Mouse (Mus musculus) kidney, postnatal 0 days (tissue): ENCODE measurements around the gene Mrps10. TPM values are rescaled to one million over a fixed set of nuclear protein-coding genes. Genes with fewer than 3 reads are reported as not detected.

Experiments used
- ATAC-seq: fragments of 200-750 bp; cut with Nextera tagmentation; replicated peaks from 2 replicates; pipeline ENCODE4 v1.8.0; 2017; ENCODE audit warnings: low read depth, moderate number of reproducible peaks, moderate TSS enrichment, moderate library complexity; ENCODE audit not compliant: low FRiP score
- DNase-seq: peaks from one replicate; pipeline ENCODE4 v3.0.0-alpha.2; 2016; ENCODE audit warnings: low spot score
- H3K27ac ChIP-seq: fragments of 300-500 bp; sonication (generic); 2 replicates; pipeline ENCODE4 v1.5.1; 2014; ENCODE audit warnings: mild to moderate bottlenecking
- H3K27me3 ChIP-seq: fragments of 300-500 bp; sonication (generic); 2 replicates; pipeline ENCODE4 v1.6.1; 2014; ENCODE audit warnings: low read length, mixed read lengths; ENCODE audit not compliant: insufficient read depth
- H3K36me3 ChIP-seq: fragments of 300-500 bp; sonication (generic); 2 replicates; pipeline ENCODE4 v1.6.1; 2014; ENCODE audit warnings: low read length, mixed read lengths; ENCODE audit not compliant: insufficient read depth
- H3K4me1 ChIP-seq: fragments of 300-500 bp; sonication (generic); replicated peaks from 2 replicates; pipeline ENCODE4 v1.6.1; 2014; ENCODE audit warnings: antibody characterized with exemption, low read length, mixed read lengths; ENCODE audit not compliant: insufficient read depth
- H3K4me2 ChIP-seq: fragments of 300-500 bp; sonication (generic); 2 replicates; pipeline ENCODE4 v1.6.1; 2014; ENCODE audit warnings: mild to moderate bottlenecking, low read length, moderate library complexity, mixed read lengths
- H3K4me3 ChIP-seq: fragments of 300-500 bp; sonication (generic); replicated peaks from 2 replicates; pipeline ENCODE4 v1.5.1; 2014; ENCODE audit warnings: low read depth, low read length
- H3K9ac ChIP-seq: fragments of 300-500 bp; sonication (generic); 2 replicates; pipeline ENCODE4 v1.6.1; 2014; ENCODE audit warnings: low read depth, low read length
- H3K9me3 ChIP-seq: fragments of 300-500 bp; sonication (generic); replicated peaks from 2 replicates; pipeline ENCODE4 v1.6.1; 2016; ENCODE audit warnings: low read length, inconsistent platforms, mixed read lengths
- CTCF ChIP-seq: IDR thresholded peaks from 2 replicates; pipeline ENCODE4 v1.5.1; 2016; ENCODE audit warnings: antibody characterized with exemption, low read depth, mild to moderate bottlenecking, moderate library complexity
- WGBS: fragments of 180-500 bp; shearing (Covaris S2); extraction: QIAGEN DNeasy Blood & Tissue Kit; methylation state at CpG from one replicate; pipeline ENCODE4 v1.1.7; 2014; 5-methylcytosine and 5-hydroxymethylcytosine counted together
- polyA plus RNA-seq: library from polyadenylated mRNA; unstranded; fragments of >200 nt; fragmentation: Nextera tagmentation; extraction: Ambion mirVana; gene quantifications from 2 replicates; pipeline ENCODE4 v1.2.1, GENCODE M21; 2015

Gene Mrps10
- polyA plus RNA-seq, 1 experiment from 2014 or later, result 86.9 TPM

DNA sequence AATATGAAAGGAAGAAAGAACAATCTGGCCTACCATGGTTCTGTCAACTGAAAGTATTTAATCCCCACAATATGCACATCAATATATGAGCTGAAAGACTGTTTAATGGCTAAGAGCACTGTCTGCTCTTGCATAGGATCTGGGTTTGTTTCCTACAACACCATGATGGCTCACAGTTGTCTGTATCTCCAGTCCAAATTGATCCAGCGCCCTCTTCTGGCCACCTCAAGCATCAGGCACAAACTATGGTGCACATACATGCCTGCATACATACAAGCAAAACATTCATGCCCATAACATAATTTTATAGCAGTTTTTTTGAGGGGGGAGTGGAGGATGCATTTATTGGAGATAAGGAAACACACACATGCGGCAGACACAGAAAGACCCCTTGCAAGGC, 25.6 kb upstream of the Mrps10 start:
- Histone ChIP-seq H3K27ac (no peak overlapping the region), H3K4me3 (no peak overlapping the region), H3K9me3 (no peaks in the 10 kb centered on the region), H3K4me1 (no peaks in the 10 kb centered on the region), H3K27me3 (no peaks in the 10 kb centered on the region), H3K9ac (no peak overlapping the region), H3K4me2 (no peak overlapping the region), H3K36me3 (peaks cover 63% of the 10 kb centered on the region)
- peak; percentile 31; the same call in 1 of the 2 replicates for TF ChIP-seq CTCF
- DNase-seq, result no peak
- WGBS, result 90% methylated on average over 2 of the region's 2 CpGs
- no peak for ATAC-seq

DNA sequence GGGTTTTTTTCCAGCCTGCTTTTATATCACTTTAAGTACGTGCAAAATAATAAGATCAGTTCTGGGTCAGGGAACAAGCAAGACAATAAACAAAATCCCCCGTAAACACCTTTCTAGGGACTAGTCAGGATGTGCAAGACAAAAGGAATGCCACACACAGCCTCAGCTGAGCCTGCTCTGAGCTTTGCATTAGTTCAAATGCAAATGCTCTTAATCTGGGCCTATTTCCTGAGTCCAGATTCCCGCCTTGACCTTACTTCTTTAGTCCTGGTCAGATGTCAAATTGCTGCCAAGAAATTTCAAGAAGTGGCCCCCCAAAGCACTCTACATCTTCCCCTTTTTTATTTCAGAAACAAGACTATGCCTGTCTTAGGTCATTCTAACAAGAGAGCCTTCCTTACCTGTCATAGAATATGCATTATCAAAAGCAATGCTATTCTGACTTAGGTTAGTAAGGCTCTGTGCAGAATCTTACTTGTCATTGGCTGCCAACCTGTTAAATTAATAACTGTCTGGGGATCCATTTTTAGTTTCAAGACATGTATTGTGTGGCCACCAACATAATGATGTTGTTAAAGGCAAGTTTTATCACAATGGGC, 18.9 kb upstream of the Mrps10 start:
- no peak for TF ChIP-seq CTCF
- H3K4me2 ChIP-seq, result no peak overlapping the region
- DNase-seq (peak; percentile 10), ATAC-seq (no peak)
- 90% methylated on average over 3 of the region's 3 CpGs for WGBS
- H3K4me3 ChIP-seq, result no peak overlapping the region
- no peaks in the 10 kb centered on the region for H3K4me1 ChIP-seq
- H3K27me3 ChIP-seq, result no peaks in the 10 kb centered on the region
- H3K9me3 ChIP-seq, result peaks cover 12% of the 10 kb centered on the region
- H3K9ac ChIP-seq, result no peak overlapping the region
- H3K27ac ChIP-seq, result no peak overlapping the region
- H3K36me3 ChIP-seq, result peaks cover 67% of the 10 kb centered on the region

- peaks cover 36% of the 10 kb centered on the region for H3K36me3 ChIP-seq
- peak; percentile 60 for TF ChIP-seq CTCF
- H3K27me3 ChIP-seq, result no peaks in the 10 kb centered on the region
- WGBS, result 56% methylated on average over 6 of the region's 6 CpGs
- no peaks in the 10 kb centered on the region for H3K4me1 ChIP-seq
- ATAC-seq (no peak), DNase-seq (peak; percentile 21)
- H3K9ac ChIP-seq, result no peak overlapping the region
- H3K27ac ChIP-seq, result no peak overlapping the region
- H3K4me3 ChIP-seq, result no peak overlapping the region
- H3K4me2 ChIP-seq, result no peak overlapping the region
- H3K9me3 ChIP-seq, result no peaks in the 10 kb centered on the region
Measured at GRCm38 (mm10) chr17:47359964-47360363, 8.7 kb upstream of the Mrps10 start.

DNA sequence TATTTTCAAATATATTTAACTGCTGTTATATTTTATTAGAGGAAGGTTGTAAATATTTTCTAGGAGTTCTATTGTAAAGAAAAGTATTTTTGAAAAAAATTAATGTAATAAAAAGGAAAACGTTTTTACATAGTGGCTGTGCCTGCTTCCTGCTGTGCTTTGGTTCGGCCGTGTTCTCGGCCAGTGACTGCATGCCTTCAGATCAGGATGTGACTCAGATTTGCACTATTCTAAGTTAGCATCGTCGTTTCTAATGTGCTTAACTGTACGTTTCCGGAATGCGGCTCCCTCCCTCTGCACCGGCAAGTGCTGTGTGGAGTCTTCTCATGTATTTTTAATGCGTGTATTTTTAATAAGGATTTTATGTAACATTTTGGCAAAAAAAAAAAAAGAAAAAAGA, 7.3 kb upstream of the Mrps10 start:
- 75% methylated on average over 11 of the region's 11 CpGs for WGBS
- H3K36me3 ChIP-seq, result peaks cover 23% of the 10 kb centered on the region
- no peak overlapping the region for H3K27ac ChIP-seq
- H3K4me2 ChIP-seq, result no peak overlapping the region
- no peak for TF ChIP-seq CTCF
- H3K4me3 ChIP-seq, result no peak overlapping the region
- H3K9me3 ChIP-seq, result no peaks in the 10 kb centered on the region
- H3K9ac ChIP-seq, result no peak overlapping the region
- ATAC-seq (no peak), DNase-seq (peak; percentile 14)
- no peaks in the 10 kb centered on the region for H3K27me3 ChIP-seq
- H3K4me1 ChIP-seq, result no peaks in the 10 kb centered on the region

GRCm38 (mm10) chr17:47369087-47369443, 378 bp downstream of the Mrps10 start:
- Histone ChIP-seq H3K4me3 (peak overlapping the region; percentile 80), H3K9ac (peak overlapping the region; percentile 64), H3K4me1 (no peaks in the 10 kb centered on the region), H3K36me3 (peaks cover 7% of the 10 kb centered on the region; the same call in 1 of the 2 replicates), H3K27me3 (no peaks in the 10 kb centered on the region), H3K9me3 (no peaks in the 10 kb centered on the region), H3K27ac (0 out of 2 replicates have a peak overlapping the region, but pooled peaks have one; percentile 14), H3K4me2 (peak overlapping the region; percentile 97)
- ATAC-seq, result peak; percentile 34; the same call in 1 of the 2 replicates
- no peak for TF ChIP-seq CTCF
- DNase-seq, result no peak
- 1% methylated on average over 20 of the region's 20 CpGs for WGBS

GRCm38 (mm10) chr17:47371451-47371850, 2.8 kb downstream of the Mrps10 start:
- H3K4me1 ChIP-seq, result no peaks in the 10 kb centered on the region
- H3K27me3 ChIP-seq, result no peaks in the 10 kb centered on the region
- ATAC-seq, result peak; percentile 75
- 5% methylated on average over 4 of the region's 4 CpGs for WGBS
- peaks cover 29% of the 10 kb centered on the region for H3K36me3 ChIP-seq
- no peak overlapping the region for H3K4me2 ChIP-seq
- TF ChIP-seq CTCF, result peak; percentile 92
- no peaks in the 10 kb centered on the region for H3K9me3 ChIP-seq
- no peak overlapping the region for H3K27ac ChIP-seq
- H3K4me3 ChIP-seq, result no peak overlapping the region
- H3K9ac ChIP-seq, result no peak overlapping the region
- DNase-seq, result peak; percentile 88

GRCm38 (mm10) chr17:47373991-47374390, 5.3 kb downstream of the Mrps10 start:
- WGBS, result 84% methylated on average over 6 of the region's 6 CpGs
- H3K4me1 ChIP-seq, result no peaks in the 10 kb centered on the region
- no peak overlapping the region for H3K4me2 ChIP-seq
- no peak overlapping the region for H3K9ac ChIP-seq
- no peak overlapping the region for H3K4me3 ChIP-seq
- TF ChIP-seq CTCF, result no peak
- peaks cover 45% of the 10 kb centered on the region for H3K36me3 ChIP-seq
- ATAC-seq, result no peak
- no peak for DNase-seq
- H3K27me3 ChIP-seq, result no peaks in the 10 kb centered on the region
- H3K27ac ChIP-seq, result no peak overlapping the region
- H3K9me3 ChIP-seq, result no peaks in the 10 kb centered on the region
